Mouse (Mus musculus) kidney, adult 2 months (tissue): ENCODE data around the gene A030014E15Rik.

ENCODE experiments used
- CTCF ChIP-seq: fragments of 200-500 bp; conservative IDR thresholded peaks from 2 replicates; pipeline ENCODE4 v1.5.1; 2011; ENCODE audit warnings: low read depth, mild to moderate bottlenecking, control low read depth, low read length, moderate library complexity, mixed read lengths; ENCODE audit not compliant: insufficient read depth, insufficient read length
- POLR2A ChIP-seq: fragments of 200-500 bp; IDR thresholded peaks from one replicate; pipeline ENCODE4 v1.6.1; 2011; ENCODE audit warnings: low read depth, low read length, control low read depth

GRCm38 (mm10) chr1:82972046-82972445 lies 47.3 kb downstream of the A030014E15Rik start:
- no peak for TF ChIP-seq CTCF
- TF ChIP-seq POLR2A: no peak
